Mouse (Mus musculus): ENCODE measurements around the gene Tnfrsf13c. TPM values are rescaled to one million over a fixed set of nuclear protein-coding genes. Genes with fewer than 3 reads are reported as not detected.
"Not testable (repeated sequence)": the region's sequence is repeated elsewhere in the genome, so short reads cannot be mapped to it uniquely, and the experiment has no call there.

Gene Tnfrsf13c
- polyA plus RNA-seq, 1 experiment from 2014 or later, result not detected

DNA sequence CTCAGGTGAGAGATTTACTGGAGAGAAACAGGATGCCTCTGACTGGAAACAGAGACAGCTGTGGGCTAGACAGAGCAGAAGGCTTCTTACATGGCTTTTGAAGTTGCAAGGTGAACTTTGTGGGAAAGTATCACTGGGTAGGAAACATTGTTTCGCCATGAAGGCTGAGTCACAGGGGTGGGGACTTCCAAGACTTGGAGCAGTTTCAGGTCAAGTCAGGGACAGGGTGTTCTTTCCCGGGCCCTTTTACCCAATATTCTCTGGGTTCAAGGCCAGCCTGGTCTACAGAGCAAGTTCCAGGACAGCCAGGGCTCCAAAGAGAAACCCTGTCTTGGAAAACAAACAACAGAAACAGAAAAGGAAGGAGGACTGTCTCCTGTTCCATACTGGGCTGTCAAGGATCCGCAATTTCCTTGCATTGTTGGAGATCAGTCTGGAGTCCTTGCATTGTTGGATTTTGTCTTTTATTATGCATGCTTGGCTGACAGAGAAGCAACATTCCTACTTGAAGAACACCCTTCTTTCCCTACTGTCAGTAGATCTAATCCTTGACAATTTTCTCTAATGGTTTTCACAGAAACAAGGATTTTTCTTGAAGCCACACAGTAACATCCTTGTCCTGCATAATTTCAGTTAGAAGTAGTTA, 23.1 kb upstream of the Tnfrsf13c start:
- no peak for ATAC-seq (replicated peaks; ENCODE audit: insufficient number of reproducible peaks, insufficient read depth, low FRiP score, low read depth)
- Histone ChIP-seq H3K4me1 (replicated peaks) (peaks cover 7% of the 10 kb centered on the region), H3K4me3 (no peak overlapping the region), H3K27me3 (no peaks in the 10 kb centered on the region), H3K36me3 (no peaks in the 10 kb centered on the region), H3K9me3 (replicated peaks) (no peaks in the 10 kb centered on the region; the same call in 1 of the 2 replicates), H3K27ac (no peak overlapping the region), H3K4me2 (no peak overlapping the region), H3K9ac (no peak overlapping the region)
- WGBS, result 67% methylated on average over 3 of the region's 3 CpGs

DNA sequence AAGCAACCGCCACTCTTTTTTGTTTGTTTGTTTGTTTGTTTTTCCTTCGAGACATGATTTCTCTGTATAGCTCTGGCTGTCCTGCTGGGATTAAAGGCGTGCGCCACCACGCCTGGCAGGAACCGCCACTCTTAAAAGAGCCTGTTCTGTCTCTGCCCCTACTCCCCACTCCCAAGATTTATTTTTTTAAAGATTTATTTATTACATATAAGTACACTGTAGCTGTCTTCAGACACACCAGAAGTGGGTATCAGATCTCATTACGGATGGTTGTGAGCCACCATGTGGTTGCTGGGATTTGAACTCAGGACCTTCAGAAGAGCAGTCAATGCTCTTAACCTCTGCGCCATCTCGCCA, 20.6 kb upstream of the Tnfrsf13c start:
- H3K27ac ChIP-seq, result peak overlapping the region; percentile 84
- H3K9me3 ChIP-seq (replicated peaks); H3K36me3 ChIP-seq; H3K4me1 ChIP-seq (replicated peaks); H3K27me3 ChIP-seq: not testable (repeated sequence)
- ATAC-seq (replicated peaks; ENCODE audit: insufficient number of reproducible peaks, insufficient read depth, low FRiP score, low read depth), result 0 out of 2 replicates have a peak, but pooled peaks have one; percentile 2
- peak overlapping the region; percentile 92 for H3K4me2 ChIP-seq
- WGBS, result 21% methylated on average over 9 of the region's 9 CpGs
- peak overlapping the region; percentile 89 for H3K4me3 ChIP-seq
- peak overlapping the region; percentile 64 for H3K9ac ChIP-seq

DNA sequence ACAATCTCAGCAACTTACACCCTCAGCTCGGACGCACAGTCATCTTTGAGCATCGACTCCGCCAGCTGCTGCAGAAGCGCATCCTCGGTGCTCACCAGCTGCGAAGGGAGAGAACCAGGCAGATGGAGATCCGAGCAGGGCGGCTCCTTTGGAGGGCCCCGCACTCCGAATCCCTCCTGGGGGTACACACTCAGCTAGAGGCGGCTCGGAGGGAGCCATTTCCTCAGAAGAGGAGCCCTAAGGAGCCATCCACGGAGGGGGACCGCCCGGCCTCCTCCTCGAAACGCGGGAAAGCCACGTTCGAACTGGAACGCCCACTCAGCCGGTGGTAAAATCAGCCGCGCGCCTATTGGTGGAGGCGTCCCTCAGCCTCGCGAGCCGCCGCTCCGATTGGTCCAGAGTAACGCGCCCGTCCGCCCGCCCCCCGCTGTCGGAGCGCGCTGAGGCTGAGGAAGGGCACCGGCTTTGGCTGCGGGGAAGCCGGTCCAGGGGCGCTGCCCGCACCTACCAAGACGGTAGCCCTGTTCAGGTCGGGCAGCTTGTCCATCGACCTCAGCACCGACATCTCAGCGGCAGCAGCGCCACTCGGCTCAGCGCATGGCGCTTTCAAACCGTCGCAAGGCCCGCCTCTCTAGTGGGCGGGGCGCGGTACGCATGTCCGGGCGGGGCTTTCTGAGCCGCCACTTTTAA, 20.1 kb upstream of the Tnfrsf13c start, which contains the start of gene Cenpm:
Gene Cenpm (minus strand): TSS at position 634 of the 690 bp plus-strand sequence.
- H3K36me3 ChIP-seq, result no peaks in the 10 kb centered on the region
- H3K4me1 ChIP-seq (replicated peaks), result peaks cover 7% of the 10 kb centered on the region
- H3K9me3 ChIP-seq (replicated peaks), result no peaks in the 10 kb centered on the region
- peak within 1 kb of the TSS; percentile 84 for H3K27ac ChIP-seq
- no peaks in the 10 kb centered on the region for H3K27me3 ChIP-seq
- under 1% methylated on average over 65 of the region's 65 CpGs for WGBS
- H3K4me2 ChIP-seq, result peak within 1 kb of the TSS; percentile 92
- peak within 1 kb of the TSS; percentile 89 for H3K4me3 ChIP-seq
- peak; percentile 96 for ATAC-seq (replicated peaks; ENCODE audit: insufficient number of reproducible peaks, insufficient read depth, low FRiP score, low read depth)
- peak within 1 kb of the TSS; percentile 64 for H3K9ac ChIP-seq

DNA sequence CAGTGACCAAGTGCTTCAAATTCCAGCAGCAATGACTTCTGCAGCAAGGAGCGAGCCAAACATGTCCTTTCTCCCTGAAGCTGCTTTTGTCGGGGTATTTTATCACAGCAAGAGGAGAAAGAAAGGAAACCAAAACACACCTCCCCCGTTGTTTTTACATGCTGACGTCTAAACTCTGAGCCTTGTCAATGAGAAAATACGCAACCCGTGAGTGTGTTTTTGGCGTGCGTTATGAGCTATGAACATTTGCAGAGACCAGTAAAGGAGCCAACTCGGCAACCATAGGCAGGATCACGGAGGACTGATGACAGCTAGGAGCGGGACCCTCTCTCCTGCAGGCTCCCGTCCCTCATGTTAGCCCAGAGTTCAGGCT, 19.6 kb upstream of the Tnfrsf13c start:
- no peak for ATAC-seq (replicated peaks; ENCODE audit: insufficient number of reproducible peaks, insufficient read depth, low FRiP score, low read depth)
- 1% methylated on average over 12 of the region's 12 CpGs for WGBS
- H3K27me3 ChIP-seq, result no peaks in the 10 kb centered on the region
- peak overlapping the region; percentile 64 for H3K9ac ChIP-seq
- H3K27ac ChIP-seq, result peak overlapping the region; percentile 84; the same call in 1 of the 2 replicates
- no peaks in the 10 kb centered on the region for H3K9me3 ChIP-seq (replicated peaks)
- peak overlapping the region; percentile 92 for H3K4me2 ChIP-seq
- H3K4me3 ChIP-seq, result peak overlapping the region; percentile 89
- no peaks in the 10 kb centered on the region for H3K36me3 ChIP-seq
- peaks cover 7% of the 10 kb centered on the region for H3K4me1 ChIP-seq (replicated peaks)

- Histone ChIP-seq H3K9ac (peak overlapping the region; percentile 64), H3K4me3 (peak overlapping the region; percentile 89), H3K9me3 (replicated peaks) (no peaks in the 10 kb centered on the region), H3K36me3 (no peaks in the 10 kb centered on the region), H3K4me1 (replicated peaks) (peaks cover 7% of the 10 kb centered on the region), H3K27ac (no peak overlapping the region), H3K27me3 (no peaks in the 10 kb centered on the region), H3K4me2 (peak overlapping the region; percentile 92)
- no peak for ATAC-seq (replicated peaks; ENCODE audit: insufficient number of reproducible peaks, insufficient read depth, low FRiP score, low read depth)
- 73% methylated on average over 3 of the region's 3 CpGs for WGBS
Observed at GRCm38 (mm10) chr15:82243311-82243710, 19.1 kb upstream of the Tnfrsf13c start.

DNA sequence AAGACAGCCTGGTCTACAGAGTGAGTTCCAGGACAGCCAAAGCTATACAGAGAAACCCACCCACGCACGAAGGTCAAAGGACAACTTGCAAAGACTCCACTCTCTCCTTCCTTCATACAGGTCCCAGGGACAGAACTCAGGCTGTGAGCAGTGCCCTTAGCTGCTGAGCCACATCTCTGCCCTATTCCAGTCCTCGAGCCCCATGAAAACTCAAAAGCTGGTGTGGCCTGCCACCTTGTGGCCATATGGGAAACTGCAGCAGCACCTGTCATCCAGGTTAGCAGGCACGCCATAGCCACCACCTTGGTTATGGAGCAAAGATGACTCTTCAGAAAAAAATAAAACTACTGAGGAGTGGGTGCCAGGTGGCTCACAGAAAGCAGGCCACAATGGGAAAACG, 12.4 kb upstream of the Tnfrsf13c start:
- H3K27ac ChIP-seq, result no peak overlapping the region
- no peak overlapping the region for H3K4me3 ChIP-seq
- H3K27me3 ChIP-seq, result no peaks in the 10 kb centered on the region
- no peak overlapping the region for H3K9ac ChIP-seq
- 0 out of 2 replicates have a peak, but pooled peaks cover 4% of the 10 kb centered on the region for H3K4me1 ChIP-seq (replicated peaks)
- no peak overlapping the region for H3K4me2 ChIP-seq
- H3K36me3 ChIP-seq, result no peaks in the 10 kb centered on the region
- WGBS, result 20% methylated on average over 5 of the region's 5 CpGs
- H3K9me3 ChIP-seq (replicated peaks), result no peaks in the 10 kb centered on the region
- ATAC-seq (replicated peaks; ENCODE audit: insufficient number of reproducible peaks, insufficient read depth, low FRiP score, low read depth), result 0 out of 2 replicates have a peak, but pooled peaks have one; percentile 43

DNA sequence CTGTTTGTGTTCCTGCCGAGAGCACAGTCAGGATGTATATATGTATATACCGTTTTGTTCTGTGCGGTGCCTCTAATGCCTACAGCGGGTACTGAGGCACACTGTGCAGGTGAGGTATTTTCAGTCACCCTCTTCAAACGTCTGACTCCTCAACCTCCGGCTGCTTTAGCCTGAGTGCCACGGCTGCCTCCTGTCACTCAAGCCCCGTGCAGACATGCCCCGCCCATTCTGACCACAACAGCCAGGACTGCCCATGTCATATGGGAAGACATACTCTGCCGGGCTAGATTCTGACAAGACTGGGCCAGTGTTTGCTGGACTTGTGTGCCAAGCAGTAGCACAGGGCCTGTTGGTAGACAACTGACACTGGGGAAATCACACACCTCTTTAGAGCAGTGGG, 11.5 kb upstream of the Tnfrsf13c start:
- H3K4me2 ChIP-seq, result no peak overlapping the region
- H3K36me3 ChIP-seq, result no peaks in the 10 kb centered on the region
- H3K4me1 ChIP-seq (replicated peaks), result 0 out of 2 replicates have a peak, but pooled peaks cover 4% of the 10 kb centered on the region
- H3K9ac ChIP-seq, result no peak overlapping the region; the same call in 1 of the 2 replicates
- H3K9me3 ChIP-seq (replicated peaks), result no peaks in the 10 kb centered on the region
- no peaks in the 10 kb centered on the region; the same call in 1 of the 2 replicates for H3K27me3 ChIP-seq
- no peak overlapping the region for H3K4me3 ChIP-seq
- no peak overlapping the region for H3K27ac ChIP-seq
- 55% methylated on average over 10 of the region's 10 CpGs for WGBS
- no peak for ATAC-seq (replicated peaks; ENCODE audit: insufficient number of reproducible peaks, insufficient read depth, low FRiP score, low read depth)

GRCm38 (mm10) chr15:82232651-82233050, 8.5 kb upstream of the Tnfrsf13c start:
- 73% methylated on average over 4 of the region's 4 CpGs for WGBS
- H3K4me2 ChIP-seq, result no peak overlapping the region
- ATAC-seq (replicated peaks; ENCODE audit: insufficient number of reproducible peaks, insufficient read depth, low FRiP score, low read depth), result no peak
- no peaks in the 10 kb centered on the region for H3K9me3 ChIP-seq (replicated peaks)
- H3K9ac ChIP-seq, result no peak overlapping the region
- peaks cover 10% of the 10 kb centered on the region for H3K4me1 ChIP-seq (replicated peaks)
- peaks cover 10% of the 10 kb centered on the region; the same call in 1 of the 2 replicates for H3K27me3 ChIP-seq
- no peak overlapping the region for H3K27ac ChIP-seq
- H3K4me3 ChIP-seq, result no peak overlapping the region
- no peaks in the 10 kb centered on the region for H3K36me3 ChIP-seq

DNA sequence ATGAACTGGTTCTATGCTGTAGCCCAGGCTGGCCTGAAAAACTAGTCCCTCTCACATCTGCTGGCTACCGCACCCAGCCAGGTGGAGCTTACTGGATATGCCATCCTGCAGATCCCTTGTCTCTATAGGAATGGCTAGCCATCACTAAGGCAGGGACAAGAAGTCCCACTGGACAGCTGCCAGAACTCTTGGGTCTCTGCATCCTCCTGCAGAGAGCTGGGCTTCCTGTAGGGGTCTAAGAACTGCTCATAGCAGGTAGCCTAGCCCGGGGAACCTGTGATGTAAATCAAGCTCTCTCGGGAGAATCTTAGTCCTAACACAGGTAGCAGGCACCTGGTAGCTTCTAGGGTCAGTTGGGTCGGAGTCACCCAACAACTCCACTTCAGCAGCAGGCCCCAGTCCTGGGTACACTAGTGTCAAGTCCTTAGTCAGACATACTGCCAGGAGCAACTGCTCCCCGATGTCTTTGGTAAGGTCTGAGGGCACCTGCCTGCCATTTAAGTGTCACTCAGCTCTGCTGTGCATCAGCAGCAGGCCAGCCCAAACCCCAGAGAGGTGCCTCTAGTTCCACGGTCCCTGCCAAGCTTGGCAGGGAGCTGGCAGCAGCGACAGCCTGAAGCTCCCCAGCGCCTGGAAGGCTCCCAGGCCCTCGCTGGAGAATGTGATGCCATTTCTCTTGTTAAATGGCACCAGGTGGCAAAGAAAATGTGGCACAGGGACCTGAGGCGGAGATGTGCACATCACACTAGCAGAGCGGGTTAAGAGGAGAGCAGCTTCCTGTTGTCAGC, 7.6 kb upstream of the Tnfrsf13c start:
- 58% methylated on average over 11 of the region's 11 CpGs for WGBS
- H3K4me2 ChIP-seq, result no peak overlapping the region
- no peaks in the 10 kb centered on the region for H3K9me3 ChIP-seq (replicated peaks)
- no peak overlapping the region for H3K4me3 ChIP-seq
- no peak overlapping the region for H3K27ac ChIP-seq
- H3K4me1 ChIP-seq (replicated peaks), result peaks cover 10% of the 10 kb centered on the region
- no peaks in the 10 kb centered on the region for H3K36me3 ChIP-seq
- no peak for ATAC-seq (replicated peaks; ENCODE audit: insufficient number of reproducible peaks, insufficient read depth, low FRiP score, low read depth)
- no peak overlapping the region for H3K9ac ChIP-seq
- H3K27me3 ChIP-seq, result peaks cover 10% of the 10 kb centered on the region; the same call in 1 of the 2 replicates

DNA sequence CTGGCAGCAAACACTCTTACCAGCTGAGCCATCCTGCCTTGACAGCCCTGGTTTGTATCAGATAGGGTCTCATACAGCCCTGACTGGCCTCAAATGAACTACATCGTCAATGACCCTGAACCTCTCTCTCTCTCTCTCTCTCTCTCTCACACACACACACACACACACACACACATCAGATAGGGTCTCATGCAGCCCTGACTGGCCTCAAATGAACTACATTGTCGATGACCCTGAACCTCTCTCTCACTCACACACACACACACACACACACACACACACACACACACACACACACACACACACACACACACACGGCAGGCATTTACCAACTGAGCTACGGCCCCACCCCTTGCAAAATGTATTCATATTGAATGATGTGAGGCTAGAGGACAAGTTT, 6.9 kb upstream of the Tnfrsf13c start:
- Histone ChIP-seq H3K9ac (no peak overlapping the region), H3K27ac (no peak overlapping the region), H3K4me3 (no peak overlapping the region), H3K4me2 (no peak overlapping the region), H3K4me1 (replicated peaks) (peaks cover 10% of the 10 kb centered on the region), H3K9me3 (replicated peaks) (no peaks in the 10 kb centered on the region), H3K27me3 (peaks cover 11% of the 10 kb centered on the region), H3K36me3 (no peaks in the 10 kb centered on the region)
- ATAC-seq (replicated peaks; ENCODE audit: insufficient number of reproducible peaks, insufficient read depth, low FRiP score, low read depth), result no peak
- 73% methylated on average over 4 of the region's 4 CpGs for WGBS

GRCm38 (mm10) chr15:82230098-82230611, 6.0 kb upstream of the Tnfrsf13c start:
- Histone ChIP-seq H3K4me3 (no peak overlapping the region), H3K27me3 (peaks cover 20% of the 10 kb centered on the region), H3K36me3 (no peaks in the 10 kb centered on the region), H3K27ac (no peak overlapping the region), H3K4me1 (replicated peaks) (peaks cover 10% of the 10 kb centered on the region), H3K4me2 (no peak overlapping the region), H3K9me3 (replicated peaks) (no peaks in the 10 kb centered on the region), H3K9ac (no peak overlapping the region)
- ATAC-seq (replicated peaks; ENCODE audit: insufficient number of reproducible peaks, insufficient read depth, low FRiP score, low read depth), result no peak
- WGBS, result 76% methylated on average over 6 of the region's 6 CpGs

All from heart, embryonic 15.5 days (tissue).